Mouse (Mus musculus) megakaryocyte-erythroid progenitor cell, adult 5-6 weeks (primary cell): ENCODE results near the gene Ptprt. TPM values are rescaled to one million over a fixed set of nuclear protein-coding genes. Genes with fewer than 3 reads are reported as not detected.

ENCODE experiments used
- ATAC-seq: replicated peaks from 2 replicates; pipeline ENCODE4 v1.8.0; 2016; ENCODE audit warnings: mild to moderate bottlenecking, inconsistent platforms; ENCODE audit not compliant: severe bottlenecking, poor library complexity, low FRiP score, low TSS enrichment
- total RNA-seq, 2 experiments: library from RNA; stranded (forward) in 1 of 2; stranded (reverse) in 1 of 2; fragments of 200-1000, 215-1000 nt in 1 of 2; fragments of >200 nt in 1 of 2; fragmentation: Nextera tagmentation in 1 of 2; gene quantifications; 2 replicates each; pipeline ENCODE4 v1.2.3; 2014 to 2017

The Ptprt gene
- total RNA-seq, 2 experiments from 2014 or later, result not detected

DNA sequence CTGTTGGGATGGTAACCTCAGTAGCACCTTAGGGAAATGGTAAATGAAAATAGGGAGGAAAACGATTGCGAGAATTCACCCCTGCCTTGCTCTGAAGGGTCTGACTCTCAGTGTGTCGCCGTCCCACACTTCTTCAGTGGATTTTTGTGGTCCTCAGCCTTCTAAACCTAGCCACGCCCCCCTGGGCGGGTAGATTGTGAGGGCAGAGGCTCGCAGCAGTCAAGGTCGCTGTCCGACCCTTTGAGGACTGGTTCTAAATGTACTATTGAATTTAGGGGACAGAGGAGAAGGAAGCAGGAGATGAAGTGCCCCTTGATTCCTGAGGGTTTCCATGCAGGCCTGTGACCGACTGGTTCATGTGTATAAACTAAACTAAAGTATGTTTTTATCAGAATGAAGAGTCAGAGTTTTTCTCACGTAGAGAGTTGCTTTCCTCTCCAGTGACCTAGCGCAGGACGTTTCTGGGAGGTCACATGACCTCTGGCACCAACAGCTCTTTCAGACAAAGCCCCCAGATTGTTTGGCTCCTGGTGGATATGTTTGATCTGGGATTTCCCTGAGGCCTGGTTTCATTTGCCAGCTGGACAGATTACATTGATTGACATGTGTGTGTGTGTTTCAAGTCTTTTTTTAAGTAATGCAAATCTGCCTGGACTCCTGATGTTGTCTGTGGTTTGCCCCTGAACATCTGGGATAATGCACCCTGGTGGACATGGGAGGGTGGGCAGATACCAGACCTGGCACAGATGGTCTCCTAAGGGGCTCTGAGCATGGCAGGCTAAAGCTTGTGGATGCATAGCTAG lies 1161.6 kb downstream of the Ptprt start:
- no peak for ATAC-seq

DNA sequence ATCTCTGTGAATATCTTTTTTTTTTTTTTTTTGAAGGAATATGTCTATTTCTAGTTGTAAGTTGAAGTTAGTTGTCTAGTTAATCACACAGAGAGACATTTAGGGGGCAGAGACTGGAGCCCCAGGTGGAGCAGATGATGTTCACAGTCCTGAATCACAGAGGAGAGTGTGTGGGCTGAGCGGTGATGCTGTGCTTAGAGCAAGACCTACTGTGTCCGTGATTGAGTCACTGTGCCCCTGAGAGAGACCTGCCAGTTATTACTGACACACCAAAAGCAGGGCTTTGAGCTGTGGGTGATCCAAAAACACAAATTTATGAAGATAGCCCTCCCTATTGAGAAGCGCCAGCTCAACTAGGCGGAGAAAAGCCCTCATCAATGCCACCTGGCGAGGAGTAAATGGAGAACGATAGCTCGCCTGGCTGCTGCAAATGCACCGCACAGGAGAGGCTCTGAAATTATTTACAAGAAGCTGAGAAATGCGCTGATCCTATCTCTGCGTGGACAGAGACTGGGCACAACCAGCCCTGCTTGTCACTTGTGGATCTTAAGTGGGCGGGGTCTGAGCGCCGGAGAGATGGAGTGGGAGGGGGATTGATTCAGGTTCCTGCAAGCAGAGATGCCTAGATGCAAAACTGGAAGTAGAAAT lies 1162.4 kb downstream of the Ptprt start:
- ATAC-seq, result no peak

DNA sequence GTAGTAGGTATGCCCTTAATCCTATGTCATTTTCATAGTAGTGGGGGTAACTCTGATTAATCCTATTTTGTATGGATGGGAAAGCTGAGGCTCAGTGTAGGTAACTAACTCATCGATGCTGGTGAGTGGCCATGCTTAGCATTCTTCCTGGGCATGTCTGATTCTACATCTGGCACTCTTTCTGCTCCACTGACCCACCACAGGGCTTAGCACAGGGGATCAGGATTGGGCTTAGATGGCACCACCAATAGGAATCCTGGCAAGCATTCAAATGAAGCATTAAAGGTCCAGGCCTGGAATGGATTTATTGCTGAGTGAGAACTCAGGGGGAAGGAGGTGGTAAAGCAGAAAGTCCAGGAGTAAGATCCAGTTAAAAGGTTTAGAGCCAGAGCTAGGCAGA lies 1179.2 kb downstream of the Ptprt start:
- no peak for ATAC-seq

DNA sequence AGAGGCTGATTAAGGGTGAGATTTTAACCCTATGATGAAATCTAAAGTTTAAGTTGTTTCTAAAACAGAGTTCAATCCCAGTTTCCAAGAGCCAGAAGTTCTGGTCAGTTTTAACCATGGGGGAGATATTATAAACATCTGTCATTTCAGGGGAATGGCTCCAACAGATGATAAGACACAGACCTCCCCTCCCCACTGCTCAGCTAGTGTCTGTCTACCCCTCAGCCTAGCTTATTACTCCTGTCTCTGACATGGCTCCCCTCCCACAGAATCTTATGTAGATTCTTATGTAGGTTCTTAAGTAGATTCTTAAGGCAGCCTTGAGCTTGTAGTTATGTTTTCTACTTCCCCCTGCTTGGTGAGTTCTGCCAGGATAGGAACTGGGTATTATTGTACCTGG lies 1180.5 kb downstream of the Ptprt start:
- no peak for ATAC-seq
